Mouse (Mus musculus) ES-Bruce4 (cell line): Measurements from ENCODE around the gene Paics.

Experiments used
- CTCF ChIP-seq: IDR thresholded peaks from one replicate; pipeline ENCODE4 v1.8.1; 2011; ENCODE audit warnings: low read depth, low read length
- EP300 ChIP-seq: IDR thresholded peaks from 2 replicates; pipeline ENCODE4 v1.6.1; 2011; ENCODE audit warnings: low read depth, low read length; ENCODE audit not compliant: insufficient read depth
- POLR2A ChIP-seq: IDR thresholded peaks from one replicate; pipeline ENCODE4 v1.8.1; 2011; ENCODE audit warnings: low read length; ENCODE audit not compliant: insufficient read depth

GRCm38 (mm10) chr5:76939717-76940116 is 11.4 kb upstream of the Paics start:
- TF ChIP-seq CTCF, result no peak
- no peak for TF ChIP-seq POLR2A
- no peak for TF ChIP-seq EP300
